Mouse (Mus musculus): ENCODE measurements around the gene Sesn3.

DNA sequence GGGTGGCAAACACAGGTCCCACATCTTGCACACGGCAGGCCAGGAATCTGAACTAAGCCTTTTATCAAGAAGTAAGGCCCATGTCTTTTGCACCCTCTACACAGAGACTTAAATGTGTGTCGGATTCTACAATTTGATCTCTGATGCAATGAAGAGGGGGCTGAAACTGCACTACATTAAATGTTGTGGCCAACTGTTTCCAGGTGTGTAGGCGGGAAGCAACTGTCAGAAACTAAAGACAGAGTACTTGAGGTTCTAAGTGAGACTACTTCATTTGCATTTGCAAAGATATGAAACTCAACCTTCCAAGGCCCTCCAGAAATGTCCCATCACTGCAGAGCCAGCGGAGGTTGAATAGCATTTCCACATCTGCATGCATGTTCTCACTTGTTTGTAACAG is 101.3 kb downstream of the Sesn3 start:
- TF ChIP-seq CTCF (IDR thresholded peaks at IDR 0.05; ENCODE audit: control insufficient read depth, insufficient read depth, insufficient read length) = no peak
- no peak for TF ChIP-seq MYOG (IDR thresholded peaks at IDR 0.05; ENCODE audit: control insufficient read depth, extremely low read depth, insufficient read length)

Measured in C2C12 (cell line).